15 mouse cellular contexts compared by ENCODE assay signal in the genomic region with DNA sequence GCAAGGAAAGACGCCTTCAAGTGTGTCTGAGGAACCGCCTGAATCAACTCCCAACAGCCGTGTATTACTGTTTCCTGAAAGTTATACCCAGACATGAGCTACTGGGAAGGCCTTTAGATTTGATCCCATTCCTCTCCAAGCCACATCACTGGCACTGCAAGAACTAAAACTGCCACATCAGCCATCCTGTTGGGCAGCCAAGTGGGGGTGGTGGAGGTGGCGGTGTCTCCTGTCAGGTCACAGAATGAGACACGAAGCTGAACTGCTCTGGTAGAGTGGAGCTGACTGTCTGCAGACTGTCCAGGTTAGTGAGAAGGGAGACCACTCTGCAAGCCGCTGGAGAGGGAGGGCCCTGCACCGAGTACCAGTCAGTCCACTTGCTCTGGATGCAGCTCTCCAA. TPM values are rescaled to one million over a fixed set of nuclear protein-coding genes. Genes with fewer than 3 reads are reported as not detected.
"Had no signal": no experiment of that assay in that cellular context is flagged by ENCODE, and none has a peak within 500 bp of the region (broad histone marks: within the 10 kb centered on the region; RNA-seq: fewer than 3 reads in every experiment).

No protein-coding gene starts in this region.

- H3K9ac ChIP-seq: midbrain, embryonic 15.5 days; neural tube, embryonic 12.5 days had no signal

- H3K27ac ChIP-seq: left cerebral cortex, adult 2 months; macrophage; midbrain, embryonic 15.5 days; neural tube, embryonic 12.5 days had no signal

- H3K4me2 ChIP-seq: midbrain, embryonic 15.5 days; neural tube, embryonic 12.5 days had no signal

- H3K9me3 ChIP-seq: midbrain, embryonic 15.5 days; neural tube, embryonic 12.5 days had no signal

- H3K36me3 ChIP-seq: midbrain, embryonic 15.5 days had no signal

- H3K27me3 ChIP-seq: midbrain, embryonic 15.5 days; neural tube, embryonic 12.5 days had no signal

- H3K4me3 ChIP-seq: left cerebral cortex, adult 2 months; midbrain, embryonic 15.5 days; neural tube, embryonic 12.5 days had no signal

- DNase-seq: kidney, postnatal 25 days; lung, postnatal 14 days; spleen, adult 18-20 months; thymus, adult 18-20 months; thymus, postnatal 14 days had no signal

- ATAC-seq: inflammation-experienced regulatory T-cells, adult 6 months; intestine, postnatal 0 days; midbrain, embryonic 15.5 days had no signal

RNA-seq across cellular contexts. Expression of gene Spata21, which starts 34.5 kb away (rescaled TPM):
- total RNA-seq: liver, adult 2 months; monocyte, adult 5-6 weeks; neutrophil, adult 5-6 weeks had no signal
- polyA plus RNA-seq: liver, adult 2 months; liver, embryonic 16.5 days; macrophage had no signal
